Mouse (Mus musculus) Muller cell, postnatal 12 days (primary cell): ENCODE data around the gene Pyroxd1.
A peak's percentile ranks its signal among the peaks of the same experiment; 100 is the strongest.
"Not testable (repeated sequence)": the region's sequence is repeated elsewhere in the genome, so short reads cannot be mapped to it uniquely, and the experiment has no call there.

Experiments
- DNase-seq: peaks from one replicate; pipeline ENCODE4 v3.0.0-alpha.2; 2015; ENCODE audit errors: inconsistent ontology term

Gene Pyroxd1

DNA sequence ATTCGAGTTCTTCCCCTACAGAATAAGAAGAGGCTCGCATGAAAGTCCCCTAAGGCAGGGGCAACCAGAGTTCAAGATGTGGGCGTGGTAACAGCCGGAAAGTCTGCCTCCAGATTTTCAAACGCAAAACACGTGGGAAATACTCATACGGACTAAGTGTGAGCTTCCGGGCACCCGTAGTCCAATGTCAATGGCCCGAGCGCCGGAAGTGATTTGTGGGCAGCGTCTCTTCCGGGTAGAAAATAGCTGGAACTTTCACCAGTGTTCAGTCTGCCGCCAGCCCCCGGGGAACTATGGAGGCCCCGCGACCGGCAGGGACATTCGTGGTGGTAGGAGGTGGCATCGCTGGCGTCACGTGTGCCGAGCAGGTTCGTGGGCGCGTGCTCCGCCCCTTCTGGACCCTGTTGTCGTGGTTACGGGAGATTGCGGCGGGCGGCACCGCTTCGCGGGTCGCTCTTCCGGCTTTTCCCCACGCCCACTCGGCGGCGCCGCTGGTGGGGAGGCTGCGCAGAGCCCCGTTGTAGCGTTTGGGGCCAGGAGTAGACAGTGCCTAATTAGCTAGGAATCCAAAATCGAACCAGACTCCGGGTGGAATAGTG, at the start of gene Pyroxd1:
Gene Pyroxd1, plus strand, starts transcription at position 215 of the 599 bp plus-strand sequence.
- DNase-seq, result peak; percentile 95

- no peak for DNase-seq
Observed at GRCm38 (mm10) chr6:142298098-142298497, 47.4 kb upstream of the Pyroxd1 start, which contains the start of gene Iapp. Gene Iapp, plus strand, starts transcription at chr6:142298423.

- DNase-seq, result no peak
Observed at GRCm38 (mm10) chr6:142305076-142305475, 40.4 kb upstream of the Pyroxd1 start.

DNA sequence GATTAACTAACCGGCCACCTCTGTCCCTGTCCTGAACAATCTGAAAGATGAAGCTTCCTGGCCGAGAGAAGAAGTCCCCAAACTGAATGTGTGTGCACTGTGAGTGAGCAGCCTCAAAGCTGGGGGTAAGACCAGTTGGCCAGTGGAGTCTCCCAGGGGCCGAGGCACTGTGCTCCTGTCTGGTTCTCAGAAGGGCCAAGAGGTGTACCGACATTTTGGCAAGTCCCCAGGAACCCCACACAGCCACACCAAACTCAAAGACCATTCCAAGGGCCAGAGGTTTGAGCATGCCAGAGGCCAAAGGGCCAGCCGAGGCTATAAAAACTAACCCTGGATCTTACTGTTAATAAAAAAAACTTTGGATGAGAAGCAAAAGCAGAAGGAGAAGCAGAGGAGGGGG, 31.2 kb upstream of the Pyroxd1 start:
- DNase-seq, result no peak

GRCm38 (mm10) chr6:142317106-142317505, 28.3 kb upstream of the Pyroxd1 start:
- no peak for DNase-seq

DNA sequence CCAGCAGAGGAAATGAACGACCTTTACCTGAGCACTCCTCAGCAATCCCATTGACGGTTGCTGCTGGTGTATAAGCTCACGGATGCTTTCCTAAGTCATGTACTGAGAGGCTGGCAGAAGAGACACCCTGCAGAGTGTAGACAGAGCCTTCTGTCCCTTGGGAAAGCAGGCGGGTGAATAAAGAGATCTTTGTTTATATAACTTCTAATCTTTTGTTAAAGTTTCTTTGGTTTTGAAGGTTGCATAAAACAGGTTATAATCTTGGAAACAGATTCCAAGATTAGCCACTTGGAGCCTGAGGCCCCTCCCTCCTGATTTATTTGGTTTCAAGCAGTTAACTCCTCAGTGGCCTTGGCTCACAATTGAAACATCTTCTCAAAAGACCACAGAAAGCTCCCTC, 22.6 kb upstream of the Pyroxd1 start, which contains the start of gene Slco1a5:
Gene Slco1a5, minus strand, starts transcription at position 101 of the 400 bp plus-strand sequence.
- no peak for DNase-seq

- DNase-seq, result no peak
Observed at GRCm38 (mm10) chr6:142326598-142326997, 18.9 kb upstream of the Pyroxd1 start.

- DNase-seq, result no peak
Observed at GRCm38 (mm10) chr6:142329201-142329600, 16.3 kb upstream of the Pyroxd1 start.

DNA sequence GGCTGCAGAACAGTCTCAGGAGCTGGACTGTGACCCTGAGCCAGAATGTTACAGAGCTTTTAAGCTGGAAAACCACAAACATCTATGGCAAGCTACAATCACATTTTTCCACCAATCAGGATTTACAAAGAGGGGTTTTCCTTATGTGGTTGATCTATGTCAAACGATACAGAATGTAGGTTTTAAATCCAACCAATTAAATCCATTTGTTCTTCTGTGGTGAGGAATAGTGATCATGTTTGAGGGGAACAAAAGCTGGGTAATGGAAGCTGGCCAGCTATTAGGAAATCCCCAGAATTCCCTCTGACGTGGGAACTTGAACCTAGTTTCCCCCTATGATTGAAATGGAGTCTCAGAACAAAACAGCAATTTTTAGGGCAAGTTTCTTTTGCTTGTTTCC, 6.5 kb upstream of the Pyroxd1 start:
- peak; percentile 94 for DNase-seq

DNA sequence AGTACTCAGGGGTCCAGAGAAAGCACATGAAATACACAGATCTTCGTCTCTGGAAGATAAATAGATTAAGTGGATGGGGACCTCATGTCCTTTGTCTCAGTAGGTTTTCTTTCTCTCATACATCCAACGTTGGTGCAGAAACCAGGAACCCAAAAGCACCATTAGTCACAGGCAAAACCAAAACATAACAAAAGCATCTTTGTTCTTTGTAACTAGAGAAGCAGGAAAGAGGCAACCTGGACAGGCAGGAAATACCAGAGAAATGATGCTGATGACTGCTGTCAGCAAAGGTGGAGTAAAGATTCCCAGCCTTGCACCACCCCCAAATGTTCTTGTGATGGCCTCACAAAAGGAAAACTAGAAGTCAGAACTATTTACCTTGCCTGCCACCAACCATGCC, 5.9 kb upstream of the Pyroxd1 start:
- DNase-seq, result peak; percentile 68

- peak; percentile 24 for DNase-seq
Observed at GRCm38 (mm10) chr6:142343561-142343960, 1.9 kb upstream of the Pyroxd1 start.

GRCm38 (mm10) chr6:142346181-142347110, 992 bp downstream of the Pyroxd1 start:
- DNase-seq, result peak; percentile 63

DNA sequence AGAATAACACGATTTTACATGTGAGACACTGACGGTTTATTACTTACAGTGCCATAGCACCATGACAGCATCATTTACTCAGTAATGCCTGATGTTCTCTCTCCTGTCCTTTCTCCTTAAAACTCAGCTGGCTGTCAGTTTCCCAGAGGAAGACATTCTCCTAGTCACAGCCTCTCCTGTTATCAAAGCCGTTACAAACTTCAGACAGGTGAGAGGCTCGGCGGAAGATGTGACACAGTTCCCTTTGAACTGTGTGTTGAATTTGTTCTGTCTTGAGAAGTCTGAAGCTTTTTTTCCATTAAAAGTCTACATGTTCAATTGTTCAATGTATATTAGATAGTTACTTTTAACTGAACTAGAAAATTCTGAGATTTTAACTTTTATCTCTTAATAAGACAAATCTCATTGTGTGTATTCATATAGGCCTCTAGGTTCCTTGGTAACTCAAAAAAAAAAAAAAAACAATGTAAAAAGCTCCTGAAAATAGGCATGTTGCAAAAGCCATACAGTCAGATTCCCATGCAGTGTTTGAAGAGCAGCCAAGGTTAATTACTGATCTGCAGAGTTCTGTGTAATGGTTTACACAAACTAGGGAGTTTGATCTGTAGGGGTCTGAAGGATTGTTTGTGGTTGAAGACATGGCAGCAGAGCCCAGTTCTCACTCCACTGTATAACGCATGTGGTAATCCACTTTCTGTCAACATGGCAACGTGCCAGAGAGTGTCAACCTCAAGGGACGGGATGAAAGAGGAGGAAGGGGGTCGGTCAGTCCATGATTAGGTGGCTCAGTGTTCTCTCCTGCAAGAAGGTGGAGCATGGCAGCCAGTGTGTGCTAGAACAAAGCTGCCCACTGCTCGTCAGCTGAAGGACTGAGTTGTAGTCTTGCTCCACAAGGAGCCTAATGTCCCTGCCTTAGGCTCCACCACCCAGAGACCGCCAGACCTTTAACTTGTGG, 2.3 kb downstream of the Pyroxd1 start:
- DNase-seq, result no peak

DNA sequence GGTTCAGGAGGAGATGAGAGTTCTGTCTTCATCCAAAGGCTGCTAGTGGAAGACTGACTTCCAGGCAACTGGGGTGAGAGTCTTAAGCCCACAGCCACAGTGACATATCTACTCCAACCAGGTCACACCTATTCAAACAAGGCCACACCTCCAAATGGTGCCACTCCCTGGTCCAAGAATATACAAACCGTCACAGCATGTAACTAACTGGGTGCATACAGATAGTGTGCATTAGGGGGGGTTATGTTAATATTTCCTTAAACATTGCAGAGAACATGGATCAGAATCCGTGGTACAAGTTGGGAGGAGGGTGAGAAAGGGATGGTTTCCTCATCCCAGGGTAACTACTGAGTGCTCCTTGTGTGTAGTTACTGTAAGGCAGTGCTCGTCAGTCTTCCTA, 6.6 kb downstream of the Pyroxd1 start:
- not testable (repeated sequence) for DNase-seq

GRCm38 (mm10) chr6:142357106-142357505, 11.7 kb downstream of the Pyroxd1 start:
- DNase-seq, result no peak

DNA sequence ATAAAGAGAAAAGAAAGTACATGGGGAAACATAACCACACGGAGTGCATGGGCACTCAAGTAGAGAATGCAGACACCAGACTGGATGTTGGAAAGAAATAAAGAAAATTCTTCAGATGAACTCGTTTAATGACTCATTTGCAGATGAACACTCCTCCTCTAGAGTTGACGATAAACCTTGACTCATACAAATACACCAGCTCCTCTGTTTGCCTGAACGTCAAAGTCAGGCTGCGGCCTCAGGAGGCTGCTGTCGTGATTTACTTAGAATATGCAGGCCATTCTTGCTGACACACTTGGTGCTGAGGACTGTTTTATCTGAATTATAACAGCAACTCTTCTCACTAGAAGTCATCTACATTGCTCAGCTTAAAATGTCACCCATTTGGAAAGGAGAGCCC, 16.6 kb downstream of the Pyroxd1 start:
- no peak for DNase-seq

- no peak for DNase-seq
Observed at GRCm38 (mm10) chr6:142363019-142363576, 17.6 kb downstream of the Pyroxd1 start.

DNA sequence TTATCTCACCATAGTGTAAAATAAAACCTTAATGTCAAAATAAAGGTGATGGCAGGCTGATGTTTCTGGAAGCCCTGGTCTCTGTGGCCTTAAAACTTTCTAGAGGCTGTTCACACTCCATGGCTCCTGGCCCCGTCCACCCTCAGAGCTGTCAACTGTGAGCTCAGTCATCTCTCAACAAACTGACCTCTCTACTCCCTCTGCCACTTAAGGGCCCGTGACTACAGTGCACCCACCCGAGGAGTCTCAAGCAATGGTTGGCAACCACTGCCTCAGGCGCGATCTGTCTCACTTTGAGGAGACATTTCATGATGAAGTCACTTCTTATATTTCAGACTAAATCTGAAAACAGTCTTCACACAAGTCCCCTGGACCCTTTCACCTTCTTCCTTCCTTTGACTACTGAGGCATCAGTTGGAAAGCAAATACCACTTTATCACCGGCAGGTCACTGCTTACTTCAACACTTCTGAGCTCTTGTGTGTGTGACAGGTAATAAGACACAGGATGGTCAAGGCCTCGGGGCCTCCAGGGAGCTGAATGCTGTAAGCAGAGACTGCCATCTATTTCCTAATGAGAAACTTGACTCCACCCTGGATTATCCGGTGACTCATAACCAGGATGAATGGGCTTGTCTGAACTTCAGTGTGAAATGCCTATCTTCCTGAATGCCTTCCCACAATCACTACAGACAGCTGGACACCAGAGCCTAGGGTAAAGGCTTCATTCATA, 20.5 kb downstream of the Pyroxd1 start:
- DNase-seq, result peak; percentile 62

- DNase-seq, result no peak
Observed at GRCm38 (mm10) chr6:142366473-142367018, 21.1 kb downstream of the Pyroxd1 start.

DNA sequence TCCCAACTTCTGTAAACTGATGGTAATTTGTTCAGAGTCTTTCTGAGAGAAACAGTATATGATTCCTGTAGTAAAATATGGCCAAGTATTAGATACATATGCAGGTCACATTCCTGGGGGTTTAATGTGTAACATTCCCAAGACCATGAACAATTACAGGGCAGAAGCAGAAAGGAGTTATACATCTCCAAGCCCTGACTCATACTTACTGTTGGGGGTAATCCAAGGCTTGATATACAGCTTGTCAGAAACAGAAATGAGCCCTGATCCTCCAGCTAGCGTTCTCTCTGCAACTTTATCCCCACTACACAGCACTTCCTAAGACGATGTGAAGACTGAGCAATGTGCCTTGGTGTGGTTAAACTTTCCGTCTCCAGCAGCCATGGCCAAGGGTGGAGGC, 22.1 kb downstream of the Pyroxd1 start:
- peak; percentile 16 for DNase-seq
